Mouse (Mus musculus) liver, embryonic 14.5 days (tissue): ENCODE measurements around the gene Fastkd5. TPM values are rescaled to one million over a fixed set of nuclear protein-coding genes. Genes with fewer than 3 reads are reported as not detected.
A peak's percentile ranks its signal among the peaks of the same experiment; 100 is the strongest.

Experiments
- ATAC-seq: fragments of 200-750 bp; cut with Nextera tagmentation; 2 replicates; pipeline ENCODE4 v1.8.0; 2017; ENCODE audit warnings: moderate number of reproducible peaks, mild to moderate bottlenecking, moderate library complexity; ENCODE audit not compliant: insufficient read depth
- DNase-seq, 3 experiments: peaks; one replicate each; pipeline ENCODE4 v3.0.0-alpha.2; 2012 to 2013; ENCODE audit warnings: low read depth in 3 of 3, low spot score in 3 of 3
- H3K27ac ChIP-seq: fragments of 300-500 bp; sonication (generic); 2 replicates; pipeline ENCODE4 v1.5.1; 2014; ENCODE audit warnings: moderate library complexity, mild to moderate bottlenecking, control low read depth, inconsistent platforms
- H3K27me3 ChIP-seq: fragments of 300-500 bp; sonication (generic); 2 replicates; pipeline ENCODE4 v1.6.1; 2014; ENCODE audit warnings: mild to moderate bottlenecking, low read length, moderate library complexity; ENCODE audit not compliant: control insufficient read depth, insufficient read depth
- H3K36me3 ChIP-seq: fragments of 300-500 bp; sonication (generic); replicated peaks from 2 replicates; pipeline ENCODE4 v1.6.1; 2014; ENCODE audit warnings: low read depth; ENCODE audit not compliant: control insufficient read depth, insufficient read depth
- H3K4me1 ChIP-seq, 2 experiments: fragments of 200-500 bp in 1 of 2; fragments of 300-500 bp in 1 of 2; sonication (generic) in 1 of 2; replicated peaks; 2 replicates each; pipeline ENCODE4 v1.6.1; 2012 to 2014; ENCODE audit warnings: antibody characterized with exemption in 1 of 2, inconsistent platforms in 1 of 2, low read length in 1 of 2; ENCODE audit not compliant: control insufficient read depth in 2 of 2, insufficient read depth in 2 of 2
- H3K4me2 ChIP-seq: fragments of 300-500 bp; sonication (generic); 2 replicates; pipeline ENCODE4 v1.6.1; 2014; ENCODE audit warnings: low read depth, mild to moderate bottlenecking, control low read depth, moderate library complexity
- H3K4me3 ChIP-seq, 2 experiments: fragments of 200-500 bp in 1 of 2; fragments of 300-500 bp in 1 of 2; sonication (generic) in 1 of 2; 2 replicates each; pipeline ENCODE4 v1.5.1; 2012 to 2014; ENCODE audit warnings: low read depth in 2 of 2, low read length in 2 of 2, mild to moderate bottlenecking in 2 of 2, control low read depth in 1 of 2, inconsistent platforms in 1 of 2, moderate library complexity in 1 of 2; ENCODE audit not compliant: insufficient read depth in 1 of 2
- H3K9ac ChIP-seq: fragments of 300-500 bp; sonication (generic); replicated peaks from 2 replicates; pipeline ENCODE4 v1.6.1; 2014; ENCODE audit warnings: mild to moderate bottlenecking, control low read depth, moderate library complexity
- H3K9me3 ChIP-seq: fragments of 300-500 bp; sonication (generic); 2 replicates; pipeline ENCODE4 v1.6.1; 2016; ENCODE audit warnings: low read length, mixed read lengths; ENCODE audit not compliant: control insufficient read depth
- CTCF ChIP-seq: IDR thresholded peaks from 2 replicates; pipeline ENCODE4 v1.5.1; 2016; ENCODE audit warnings: antibody characterized with exemption, low read depth, control low read depth
- EP300 ChIP-seq: IDR thresholded peaks from 2 replicates; pipeline ENCODE4 v1.6.1; 2016; ENCODE audit warnings: antibody characterized with exemption, low read depth
- WGBS: fragments of 180-500 bp; shearing (Covaris S2); extraction: QIAGEN DNeasy Blood & Tissue Kit; methylation state at CpG from one replicate; pipeline ENCODE4 v1.1.7; 2014; ENCODE audit not compliant: insufficient replicate concordance; 5-methylcytosine and 5-hydroxymethylcytosine counted together
- polyA plus RNA-seq, 2 experiments: library from polyadenylated mRNA; depleted of rRNA in 1 of 2; stranded (reverse) in 1 of 2; unstranded in 1 of 2; fragments of >200 nt; fragmentation: Nextera tagmentation in 1 of 2; extraction: Ambion mirVana in 1 of 2; gene quantifications; 2 replicates each; pipeline versions ENCODE4 v1.2.1 to v1.2.3; 2012 to 2014

Fastkd5 gene
- polyA plus RNA-seq, 2 experiments = 3.6 to 11.9 TPM

- WGBS = 3% methylated on average over 38 of the region's 38 CpGs
Measured at GRCm38 (mm10) chr2:130634739-130635411, 5.0 kb upstream of the Fastkd5 start.

GRCm38 (mm10) chr2:130634006-130634738, 4.3 kb upstream of the Fastkd5 start:
- H3K9me3 ChIP-seq = no peaks in the 10 kb centered on the region
- no peak for DNase-seq
- H3K4me3 ChIP-seq = no peak overlapping the region

More at GRCm38 (mm10) chr2:130634739-130635411, 5.0 kb upstream of the Fastkd5 start:
- no peak for DNase-seq
- H3K36me3 ChIP-seq = no peaks in the 10 kb centered on the region
- TF ChIP-seq CTCF = peak; percentile 49
- TF ChIP-seq EP300 = no peak
- H3K27me3 ChIP-seq = peaks cover 56% of the 10 kb centered on the region
- H3K27ac ChIP-seq = no peak overlapping the region
- peaks cover 0 to 2% of the 10 kb centered on the region in 2 experiments; a peak in 2 of 4 replicates for H3K4me1 ChIP-seq
- H3K9me3 ChIP-seq = no peaks in the 10 kb centered on the region
- peak overlapping the region in 1 of 2 experiments; percentile 25; a peak in 2 of 4 replicates for H3K4me3 ChIP-seq
- H3K9ac ChIP-seq = no peak overlapping the region
- no peak for ATAC-seq
- peak overlapping the region; percentile 50 for H3K4me2 ChIP-seq

GRCm38 (mm10) chr2:130632887-130633675, 3.3 kb upstream of the Fastkd5 start:
- Histone ChIP-seq H3K27ac (no peak overlapping the region), H3K36me3 (no peaks in the 10 kb centered on the region), H3K27me3 (peaks cover 54% of the 10 kb centered on the region), H3K4me1 (peaks cover 5 to 8% of the 10 kb centered on the region in 2 experiments), H3K4me2 (no peak overlapping the region), H3K9me3 (no peaks in the 10 kb centered on the region), H3K9ac (no peak overlapping the region), H3K4me3 (no peak overlapping the region)
- TF ChIP-seq EP300 (no peak), CTCF (no peak)
- ATAC-seq (no peak), DNase-seq (no peak)
- 46% methylated on average over 5 of the region's 5 CpGs for WGBS

More at GRCm38 (mm10) chr2:130634006-130634738, 4.3 kb upstream of the Fastkd5 start:
- Histone ChIP-seq H3K27ac (no peak overlapping the region), H3K4me1 (peaks cover 0 to 2% of the 10 kb centered on the region in 2 experiments; a peak in 2 of 4 replicates), H3K27me3 (peaks cover 56% of the 10 kb centered on the region), H3K36me3 (no peaks in the 10 kb centered on the region), H3K9ac (no peak overlapping the region), H3K4me2 (peak overlapping the region; percentile 50; the same call in 1 of the 2 replicates)
- WGBS = 38% methylated on average over 14 of the region's 14 CpGs
- ATAC-seq = no peak
- TF ChIP-seq EP300 (no peak), CTCF (no peak)

GRCm38 (mm10) chr2:130632416-130632815, 2.6 kb upstream of the Fastkd5 start:
- 59% methylated on average over 1 of the region's 1 CpGs for WGBS
- peaks cover 47% of the 10 kb centered on the region for H3K27me3 ChIP-seq
- ATAC-seq (no peak), DNase-seq (no peak)
- H3K4me2 ChIP-seq = no peak overlapping the region
- no peak overlapping the region for H3K4me3 ChIP-seq
- TF ChIP-seq CTCF (no peak), EP300 (no peak)
- no peaks in the 10 kb centered on the region for H3K36me3 ChIP-seq
- peaks cover 5 to 8% of the 10 kb centered on the region in 2 experiments for H3K4me1 ChIP-seq
- H3K9ac ChIP-seq = no peak overlapping the region
- H3K9me3 ChIP-seq = no peaks in the 10 kb centered on the region
- H3K27ac ChIP-seq = no peak overlapping the region
